Mouse (Mus musculus) heart, postnatal 25 days (tissue): ENCODE results near the gene Anks1b. TPM values are rescaled to one million over a fixed set of nuclear protein-coding genes. Genes with fewer than 3 reads are reported as not detected.

Experiments
- DNase-seq: peaks from one replicate; pipeline ENCODE4 v3.0.0; 2022; ENCODE audit warnings: low spot score
- intact Hi-C: fragments of 180-260 bp; cut with DNase I; formaldehyde crosslinking; loops from one replicate; pipeline ENCODE4 v1.15.1; 2025
- total RNA-seq, 2 experiments: library from RNA; stranded (reverse); gene quantifications; 2 replicates each; pipeline ENCODE4 v1.2.3; 2021

The Anks1b gene
- total RNA-seq, 2 experiments from 2014 or later, result 0.48 to 0.70 TPM

GRCm38 (mm10) chr10:90494981-90495516 lies 621.7 kb downstream of the Anks1b start:
- DNase-seq, result no peak
- intact Hi-C loops, result no loop called here

GRCm38 (mm10) chr10:90507561-90507960 lies 634.3 kb downstream of the Anks1b start:
- DNase-seq, result no peak
- intact Hi-C loops, result no loop called here

- no peak for DNase-seq
- intact Hi-C loops, result no loop called here
Measured at GRCm38 (mm10) chr10:90512801-90513200, 639.5 kb downstream of the Anks1b start.

- intact Hi-C loops, result loop anchor here (10.0 kb wide), 1 partner anchor 133 kb away; no protein-coding TSS in a partner anchor
- no peak for DNase-seq
Measured at GRCm38 (mm10) chr10:90531813-90532212, 658.5 kb downstream of the Anks1b start.

GRCm38 (mm10) chr10:90535370-90535769 lies 662.1 kb downstream of the Anks1b start:
- DNase-seq, result no peak
- intact Hi-C loops, result loop anchor here (10.0 kb wide), 1 partner anchor 129 kb away; no protein-coding TSS in a partner anchor

GRCm38 (mm10) chr10:90546635-90547034 lies 673.3 kb downstream of the Anks1b start:
- intact Hi-C loops, result no loop called here
- DNase-seq, result no peak

GRCm38 (mm10) chr10:90562906-90563305 lies 689.6 kb downstream of the Anks1b start:
- intact Hi-C loops, result no loop called here
- DNase-seq, result no peak

- intact Hi-C loops, result no loop called here
- no peak for DNase-seq
Measured at GRCm38 (mm10) chr10:90576191-90577098, 703.1 kb downstream of the Anks1b start.

- DNase-seq, result no peak
- intact Hi-C loops, result no loop called here
Measured at GRCm38 (mm10) chr10:90577099-90577461, 703.8 kb downstream of the Anks1b start.

GRCm38 (mm10) chr10:90577777-90578176 lies 704.5 kb downstream of the Anks1b start:
- DNase-seq, result no peak
- intact Hi-C loops, result no loop called here

- no peak for DNase-seq
- intact Hi-C loops, result no loop called here
Measured at GRCm38 (mm10) chr10:90579970-90580369, 706.7 kb downstream of the Anks1b start.

- intact Hi-C loops, result no loop called here
- DNase-seq, result no peak
Measured at GRCm38 (mm10) chr10:90584052-90584451, 710.7 kb downstream of the Anks1b start.

- intact Hi-C loops, result no loop called here
- no peak for DNase-seq
Measured at GRCm38 (mm10) chr10:90596142-90596541, 722.8 kb downstream of the Anks1b start.

GRCm38 (mm10) chr10:90596576-90596975 lies 723.3 kb downstream of the Anks1b start:
- intact Hi-C loops, result no loop called here
- no peak for DNase-seq

GRCm38 (mm10) chr10:90599149-90599548 lies 725.8 kb downstream of the Anks1b start:
- no peak for DNase-seq
- intact Hi-C loops, result no loop called here

- no peak for DNase-seq
- intact Hi-C loops, result no loop called here
Measured at GRCm38 (mm10) chr10:90599726-90600531, 726.6 kb downstream of the Anks1b start.

GRCm38 (mm10) chr10:90607586-90607985 lies 734.3 kb downstream of the Anks1b start:
- intact Hi-C loops, result no loop called here
- no peak for DNase-seq

- no peak for DNase-seq
- intact Hi-C loops, result no loop called here
Measured at GRCm38 (mm10) chr10:90609437-90609836, 736.1 kb downstream of the Anks1b start.

- intact Hi-C loops, result no loop called here
- DNase-seq, result no peak
Measured at GRCm38 (mm10) chr10:90613051-90613450, 739.7 kb downstream of the Anks1b start.

- DNase-seq, result no peak
- intact Hi-C loops, result no loop called here
Measured at GRCm38 (mm10) chr10:90615196-90615595, 741.9 kb downstream of the Anks1b start.

- intact Hi-C loops, result no loop called here
- no peak for DNase-seq
Measured at GRCm38 (mm10) chr10:90616622-90617021, 743.3 kb downstream of the Anks1b start.
